Mouse (Mus musculus) bone marrow, adult 2 months (tissue): ENCODE measurements around the gene Itih3. TPM values are rescaled to one million over a fixed set of nuclear protein-coding genes. Genes with fewer than 3 reads are reported as not detected.

Experiments used
- H3K27ac ChIP-seq: fragments of 200-500 bp; 2 replicates; pipeline ENCODE4 v1.5.1; 2012; ENCODE audit warnings: low read depth, mild to moderate bottlenecking, control low read depth, inconsistent platforms, low read length; ENCODE audit not compliant: control insufficient read depth, poor library complexity, insufficient read depth
- H3K4me1 ChIP-seq: fragments of 200-500 bp; 2 replicates; pipeline ENCODE4 v1.6.1; 2011; ENCODE audit warnings: low read length; ENCODE audit not compliant: control insufficient read depth, insufficient read depth
- H3K4me3 ChIP-seq: fragments of 200-500 bp; replicated peaks from 2 replicates; pipeline ENCODE3; 2011; ENCODE audit warnings: mild to moderate bottlenecking, low read depth, low read length, control low read depth; ENCODE audit not compliant: control insufficient read depth
- CTCF ChIP-seq: fragments of 200-500 bp; IDR thresholded peaks from 2 replicates; pipeline ENCODE4 v1.5.1; 2011; ENCODE audit warnings: low read length, control low read depth; ENCODE audit not compliant: control insufficient read depth, insufficient read depth
- POLR2A ChIP-seq: fragments of 200-500 bp; IDR thresholded peaks from 2 replicates; pipeline ENCODE4 v1.6.1; 2011; ENCODE audit warnings: low read depth, mild to moderate bottlenecking, control low read depth, low read length, borderline replicate concordance; ENCODE audit not compliant: control insufficient read depth
- WGBS: fragments of 180-500 bp; shearing (Covaris S2); methylation state at CpG from one replicate; pipeline ENCODE4 v1.1.7; 2018; 5-methylcytosine and 5-hydroxymethylcytosine counted together
- polyA plus RNA-seq: library from polyadenylated mRNA; stranded (reverse); fragments of >200 nt; gene quantifications from 2 replicates; pipeline ENCODE4 v1.2.4, GENCODE M21; 2011; ENCODE audit warnings: low replicate concordance; ENCODE audit not compliant: missing spikeins, insufficient read depth, insufficient read length

The Itih3 gene
- polyA plus RNA-seq, 1 experiment, result 3.0 TPM

- TF ChIP-seq POLR2A (no peak), CTCF (no peak)
- Histone ChIP-seq H3K4me1 (no peaks in the 10 kb centered on the region), H3K4me3 (no peak overlapping the region), H3K27ac (no peak overlapping the region)
- WGBS, result 89% methylated on average over 9 of the region's 9 CpGs
Measured at GRCm38 (mm10) chr14:30862368-30862767, 61.2 kb downstream of the Itih3 start.

GRCm38 (mm10) chr14:30861421-30862125, 62.0 kb downstream of the Itih3 start:
- no peak overlapping the region for H3K27ac ChIP-seq
- TF ChIP-seq CTCF (no peak), POLR2A (no peak)
- 71% methylated on average over 16 of the region's 16 CpGs for WGBS
- H3K4me1 ChIP-seq, result no peaks in the 10 kb centered on the region
- H3K4me3 ChIP-seq, result no peak overlapping the region

Other genes with a start within 250 kb of the Itih3 start
- 7.7 and 8.9 TPM in 2 replicates for gene Sfmbt1, start 208.9 kb downstream of the Itih3 start, polyA plus RNA-seq
- gene Tmem110, start 98.2 kb downstream of the Itih3 start, polyA plus RNA-seq, result 5.5 and 18.2 TPM in 2 replicates
- 2.1 and 4.9 TPM in 2 replicates for gene Mustn1, start 44.6 kb downstream of the Itih3 start, polyA plus RNA-seq
- 3.3 and 6.6 TPM in 2 replicates for gene Itih4, start 37.3 kb downstream of the Itih3 start, polyA plus RNA-seq
- 1.6 TPM in 1 of 2 replicates, not detected in the other for gene Itih1, start 19.5 kb upstream of the Itih3 start, polyA plus RNA-seq
- gene Nek4, start 27.6 kb upstream of the Itih3 start, polyA plus RNA-seq, result 1.6 and 5.9 TPM in 2 replicates
- gene Glt8d1, start 77.6 kb upstream of the Itih3 start, polyA plus RNA-seq, result 24.8 and 38.7 TPM in 2 replicates
- gene Spcs1, start 77.9 kb upstream of the Itih3 start, polyA plus RNA-seq, result 59.6 and 85.6 TPM in 2 replicates
- gene Pbrm1, start 95.4 kb upstream of the Itih3 start, polyA plus RNA-seq, result 31.8 and 46.8 TPM in 2 replicates
- 56.0 and 119 TPM in 2 replicates for gene Gnl3, start 95.4 kb upstream of the Itih3 start, polyA plus RNA-seq
- 29.0 and 45.8 TPM in 2 replicates for gene Smim4, start 205.2 kb upstream of the Itih3 start, polyA plus RNA-seq
- 22.9 and 25.2 TPM in 2 replicates for gene Nt5dc2, start 207.3 kb upstream of the Itih3 start, polyA plus RNA-seq
- gene Stab1, start 244.9 kb upstream of the Itih3 start, polyA plus RNA-seq, result 56.3 and 73.4 TPM in 2 replicates